Mouse (Mus musculus) frontal cortex, adult (tissue): ENCODE measurements at regions not wholly inside any gene's neighbourhood (a gene's known extent, or its start where the extent isn't known, plus 50 kb on each side); places are given as distances from the start of the nearest gene placed in this dataset.
A peak's percentile ranks its signal among the peaks of the same experiment; 100 is the strongest.
"Not testable (repeated sequence)": the region's sequence is repeated elsewhere in the genome, so short reads cannot be mapped to it uniquely, and the experiment has no call there.

Experiments
- ATAC-seq: cut with Nextera tagmentation; 2 replicates; pipeline ENCODE4 v1.9.2; 2017; ENCODE audit warnings: mild to moderate bottlenecking, moderate library complexity, mixed read lengths; ENCODE audit not compliant: low TSS enrichment

- ATAC-seq, result no peak
These were observed 329.8 kb upstream of the Cenpq start for GRCm38 (mm10) chr17:41264512-41265222.

- ATAC-seq, result no peak
These were observed 326.6 kb upstream of the Cenpq start for GRCm38 (mm10) chr17:41261495-41261894.

GRCm38 (mm10) chr17:41248406-41248805 is 313.6 kb upstream of the Cenpq start:
- ATAC-seq, result no peak

GRCm38 (mm10) chr17:41227128-41228014 is 292.5 kb upstream of the Cenpq start:
- ATAC-seq, result 0 out of 2 replicates have a peak, but pooled peaks have one; percentile 38

GRCm38 (mm10) chr17:41216816-41217215 is 282.0 kb upstream of the Cenpq start:
- ATAC-seq, result no peak

- ATAC-seq, result not testable (repeated sequence)
These were observed 264.6 kb upstream of the Cenpq start for GRCm38 (mm10) chr17:41199417-41199816.

GRCm38 (mm10) chr17:41190371-41190770 is 255.5 kb upstream of the Cenpq start:
- ATAC-seq, result not testable (repeated sequence)

GRCm38 (mm10) chr17:41186691-41187090 is 251.8 kb upstream of the Cenpq start:
- not testable (repeated sequence) for ATAC-seq

- ATAC-seq, result no peak
These were observed 249.9 kb upstream of the Cenpq start for GRCm38 (mm10) chr17:41184751-41185150.

GRCm38 (mm10) chr17:41153736-41154453 is 219.0 kb upstream of the Cenpq start:
- peak; percentile 76 for ATAC-seq

GRCm38 (mm10) chr17:41152427-41152826 is 217.6 kb upstream of the Cenpq start:
- no peak for ATAC-seq

GRCm38 (mm10) chr17:41144523-41144922 is 209.7 kb upstream of the Cenpq start:
- peak; percentile 83 for ATAC-seq

- no peak for ATAC-seq
These were observed 190.7 kb upstream of the Cenpq start for GRCm38 (mm10) chr17:41125582-41125981.

- ATAC-seq, result no peak
These were observed 188.1 kb upstream of the Cenpq start for GRCm38 (mm10) chr17:41122939-41123338.

GRCm38 (mm10) chr17:41103980-41104379 is 169.1 kb upstream of the Cenpq start:
- no peak for ATAC-seq

GRCm38 (mm10) chr17:41070874-41071273 is 136.0 kb upstream of the Cenpq start:
- ATAC-seq, result no peak
